Mouse (Mus musculus): ENCODE results near the gene Arsb.

Gene Arsb

GRCm38 (mm10) chr13:93771588-93772278 lies at the start of gene Arsb:
Arsb (plus strand) TSS chr13:93771630.
- DNase-seq (ENCODE audit: extremely low read depth, insufficient read length, low spot score): peak; percentile 88

GRCm38 (mm10) chr13:93721916-93722315 lies 49.5 kb upstream of the Arsb start:
- DNase-seq (ENCODE audit: extremely low read depth, insufficient read length, low spot score): no peak

GRCm38 (mm10) chr13:93723455-93723854 lies 48.0 kb upstream of the Arsb start:
- no peak for DNase-seq (ENCODE audit: extremely low read depth, insufficient read length, low spot score)

GRCm38 (mm10) chr13:93724206-93724605 lies 47.2 kb upstream of the Arsb start:
- DNase-seq (ENCODE audit: extremely low read depth, insufficient read length, low spot score): no peak

- DNase-seq (ENCODE audit: extremely low read depth, insufficient read length, low spot score): no peak
Observed at GRCm38 (mm10) chr13:93735131-93735636, 36.2 kb upstream of the Arsb start.

- DNase-seq (ENCODE audit: extremely low read depth, insufficient read length, low spot score): no peak
Observed at GRCm38 (mm10) chr13:93744118-93744517, 27.3 kb upstream of the Arsb start.

GRCm38 (mm10) chr13:93752597-93753400 lies 18.6 kb upstream of the Arsb start:
- DNase-seq (ENCODE audit: extremely low read depth, insufficient read length, low spot score): no peak

- DNase-seq (ENCODE audit: extremely low read depth, insufficient read length, low spot score): no peak
Observed at GRCm38 (mm10) chr13:93755084-93755483, 16.3 kb upstream of the Arsb start.

- no peak for DNase-seq (ENCODE audit: extremely low read depth, insufficient read length, low spot score)
Observed at GRCm38 (mm10) chr13:93756674-93757073, 14.8 kb upstream of the Arsb start.

- DNase-seq (ENCODE audit: extremely low read depth, insufficient read length, low spot score): no peak
Observed at GRCm38 (mm10) chr13:93757514-93757913, 13.9 kb upstream of the Arsb start.

GRCm38 (mm10) chr13:93758149-93758898 lies 13.1 kb upstream of the Arsb start:
- DNase-seq (ENCODE audit: extremely low read depth, insufficient read length, low spot score): no peak

GRCm38 (mm10) chr13:93761831-93762230 lies 9.6 kb upstream of the Arsb start:
- DNase-seq (ENCODE audit: extremely low read depth, insufficient read length, low spot score): no peak

- no peak for DNase-seq (ENCODE audit: extremely low read depth, insufficient read length, low spot score)
Observed at GRCm38 (mm10) chr13:93762879-93763278, 8.6 kb upstream of the Arsb start.

- DNase-seq (ENCODE audit: extremely low read depth, insufficient read length, low spot score): no peak
Observed at GRCm38 (mm10) chr13:93764321-93764973, 7.0 kb upstream of the Arsb start.

- no peak for DNase-seq (ENCODE audit: extremely low read depth, insufficient read length, low spot score)
Observed at GRCm38 (mm10) chr13:93771031-93771587, 321 bp upstream of the Arsb start.

- no peak for DNase-seq (ENCODE audit: extremely low read depth, insufficient read length, low spot score)
Observed at GRCm38 (mm10) chr13:93772279-93772636, 828 bp downstream of the Arsb start.

- no peak for DNase-seq (ENCODE audit: extremely low read depth, insufficient read length, low spot score)
Observed at GRCm38 (mm10) chr13:93772861-93773260, 1.4 kb downstream of the Arsb start.

GRCm38 (mm10) chr13:93773704-93774315 lies 2.4 kb downstream of the Arsb start:
- DNase-seq (ENCODE audit: extremely low read depth, insufficient read length, low spot score): no peak

GRCm38 (mm10) chr13:93782823-93783222 lies 11.4 kb downstream of the Arsb start:
- DNase-seq (ENCODE audit: extremely low read depth, insufficient read length, low spot score): no peak

GRCm38 (mm10) chr13:93785329-93785728 lies 13.9 kb downstream of the Arsb start:
- no peak for DNase-seq (ENCODE audit: extremely low read depth, insufficient read length, low spot score)

All from 3134 (cell line).